Mouse (Mus musculus) stomach, embryonic 16.5 days (tissue): ENCODE data around the gene Nmnat3. TPM values are rescaled to one million over a fixed set of nuclear protein-coding genes. Genes with fewer than 3 reads are reported as not detected.
"Not testable (repeated sequence)": the region's sequence is repeated elsewhere in the genome, so short reads cannot be mapped to it uniquely, and the experiment has no call there.

Source experiments
- ATAC-seq: fragments of 200-750 bp; cut with Nextera tagmentation; 2 replicates; pipeline ENCODE4 v1.8.0; 2017; ENCODE audit warnings: moderate number of reproducible peaks, moderate TSS enrichment; ENCODE audit not compliant: insufficient read depth, low FRiP score
- H3K27ac ChIP-seq: fragments of 300-500 bp; sonication (generic); 2 replicates; pipeline ENCODE4 v1.5.1; 2014; ENCODE audit warnings: low read length
- H3K27me3 ChIP-seq: fragments of 300-500 bp; sonication (generic); 2 replicates; pipeline ENCODE4 v1.6.1; 2014; ENCODE audit warnings: low read length, control low read depth, mixed read lengths; ENCODE audit not compliant: control insufficient read depth, insufficient read depth
- H3K36me3 ChIP-seq: fragments of 300-500 bp; sonication (generic); 2 replicates; pipeline ENCODE4 v1.6.1; 2014; ENCODE audit warnings: low read length; ENCODE audit not compliant: control insufficient read depth, insufficient read depth
- H3K4me1 ChIP-seq: fragments of 300-500 bp; sonication (generic); 2 replicates; pipeline ENCODE4 v1.6.1; 2014; ENCODE audit warnings: low read length, control low read depth, mixed read lengths; ENCODE audit not compliant: control insufficient read depth, insufficient read depth
- H3K4me2 ChIP-seq: fragments of 300-500 bp; sonication (generic); 2 replicates; pipeline ENCODE4 v1.6.1; 2014; ENCODE audit warnings: low read depth, low read length, mixed read lengths
- H3K4me3 ChIP-seq: fragments of 300-500 bp; sonication (generic); replicated peaks from 2 replicates; pipeline ENCODE4 v1.5.1; 2014; ENCODE audit warnings: mild to moderate bottlenecking, low read length
- H3K9ac ChIP-seq: fragments of 300-500 bp; sonication (generic); 2 replicates; pipeline ENCODE4 v1.6.1; 2014; ENCODE audit warnings: low read length
- H3K9me3 ChIP-seq: fragments of 300-500 bp; sonication (generic); replicated peaks from 2 replicates; pipeline ENCODE4 v1.6.1; 2016; ENCODE audit warnings: low read length, control low read depth; ENCODE audit not compliant: control insufficient read depth
- WGBS: fragments of 180-500 bp; shearing (Covaris S2); extraction: QIAGEN DNeasy Blood & Tissue Kit; methylation state at CpG from one replicate; pipeline ENCODE4 v1.1.7; 2014; 5-methylcytosine and 5-hydroxymethylcytosine counted together
- polyA plus RNA-seq: library from polyadenylated mRNA; unstranded; fragments of >200 nt; fragmentation: Nextera tagmentation; extraction: Ambion mirVana; gene quantifications from 2 replicates; pipeline ENCODE4 v1.2.1, GENCODE M21; 2015

Nmnat3 gene
- 9.6 and 10.2 TPM in 2 replicates for polyA plus RNA-seq

DNA sequence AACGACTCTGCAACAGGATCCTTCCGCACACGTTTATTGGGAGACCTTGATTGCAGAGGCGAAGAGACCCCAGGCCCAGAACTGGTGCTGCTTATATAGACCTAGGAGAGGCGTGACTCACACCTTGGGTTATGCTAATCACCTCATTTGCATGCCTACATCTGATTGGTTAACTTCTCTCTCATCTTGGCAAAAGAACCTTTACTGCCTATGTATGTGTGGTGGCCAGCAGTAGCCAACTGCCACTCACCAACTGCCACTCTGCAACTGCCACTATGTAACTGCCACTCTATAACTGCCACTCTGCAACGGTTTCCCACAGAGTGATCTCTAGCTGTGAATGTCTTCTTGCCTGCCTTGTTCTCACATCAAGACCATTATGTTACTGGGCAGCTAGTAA, at the start of gene Nmnat3:
TSS of gene Nmnat3 (plus strand) at position 301 of the 400 bp plus-strand sequence.
- not testable (repeated sequence) for H3K4me1 ChIP-seq, H3K9ac ChIP-seq, H3K36me3 ChIP-seq, H3K4me2 ChIP-seq, H3K27ac ChIP-seq, H3K27me3 ChIP-seq, ATAC-seq, H3K4me3 ChIP-seq, H3K9me3 ChIP-seq
- 71% methylated on average over 6 of the region's 6 CpGs for WGBS

DNA sequence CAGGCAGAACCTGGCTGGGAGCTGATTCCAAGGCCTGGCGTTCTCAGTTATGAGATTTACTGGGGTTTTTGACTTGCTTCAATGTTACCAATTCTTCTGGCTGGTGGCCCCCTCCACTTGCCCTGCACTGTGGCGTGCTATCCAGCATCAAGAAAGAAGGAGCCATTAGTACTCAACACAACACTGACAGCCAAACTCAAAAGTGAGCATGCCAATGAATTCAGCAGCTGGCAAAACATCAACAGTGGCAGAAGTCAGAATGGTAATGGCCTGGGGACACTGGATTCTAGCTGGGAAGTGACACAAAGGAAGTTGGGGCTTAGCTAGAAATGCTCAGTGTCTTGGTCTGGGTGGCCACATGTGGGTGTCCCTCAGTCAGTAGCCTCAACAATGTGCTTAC, 43.8 kb upstream of the Nmnat3 start:
- ATAC-seq: no peak
- no peaks in the 10 kb centered on the region for H3K36me3 ChIP-seq
- 92% methylated on average over 2 of the region's 2 CpGs for WGBS
- no peak overlapping the region for H3K27ac ChIP-seq
- no peak overlapping the region for H3K4me3 ChIP-seq
- H3K27me3 ChIP-seq: no peaks in the 10 kb centered on the region
- no peaks in the 10 kb centered on the region for H3K9me3 ChIP-seq
- H3K4me1 ChIP-seq: no peaks in the 10 kb centered on the region
- no peak overlapping the region for H3K9ac ChIP-seq
- H3K4me2 ChIP-seq: no peak overlapping the region

- Histone ChIP-seq H3K27ac (no peak overlapping the region), H3K9ac (no peak overlapping the region), H3K4me1 (no peaks in the 10 kb centered on the region), H3K9me3 (no peaks in the 10 kb centered on the region), H3K4me3 (no peak overlapping the region), H3K36me3 (no peaks in the 10 kb centered on the region), H3K4me2 (no peak overlapping the region), H3K27me3 (no peaks in the 10 kb centered on the region)
- WGBS: 45% methylated on average over 2 of the region's 2 CpGs
- ATAC-seq: no peak
Measured at GRCm38 (mm10) chr9:98244223-98244622, 43.0 kb upstream of the Nmnat3 start.

- Histone ChIP-seq H3K4me1 (no peaks in the 10 kb centered on the region), H3K4me2 (no peak overlapping the region), H3K27me3 (no peaks in the 10 kb centered on the region), H3K4me3 (no peak overlapping the region), H3K27ac (no peak overlapping the region), H3K36me3 (no peaks in the 10 kb centered on the region), H3K9ac (no peak overlapping the region), H3K9me3 (no peaks in the 10 kb centered on the region)
- ATAC-seq: no peak
- 70% methylated on average over 2 of the region's 2 CpGs for WGBS
Measured at GRCm38 (mm10) chr9:98245226-98245625, 42.0 kb upstream of the Nmnat3 start.

DNA sequence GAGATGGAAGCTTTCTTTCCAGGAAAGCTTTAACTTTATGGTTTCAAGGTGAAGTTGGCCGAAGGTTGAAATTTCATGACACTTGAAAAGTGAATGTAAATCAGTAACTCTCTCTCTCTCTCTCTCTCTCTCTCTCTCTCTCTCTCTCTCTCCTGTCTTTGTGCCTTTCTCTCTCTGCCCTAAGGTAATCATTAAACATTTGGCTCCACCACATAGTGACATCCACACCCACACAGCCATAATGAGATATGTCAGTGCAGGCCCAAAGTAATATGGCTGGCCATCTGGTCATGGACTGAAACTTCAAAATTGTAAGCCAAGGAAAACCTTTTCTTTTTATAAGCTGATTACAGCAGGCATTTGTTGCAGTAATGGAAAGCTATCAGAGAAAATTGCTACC, 40.9 kb upstream of the Nmnat3 start:
- Histone ChIP-seq H3K4me2 (no peak overlapping the region), H3K27ac (no peak overlapping the region), H3K27me3 (no peaks in the 10 kb centered on the region), H3K4me3 (no peak overlapping the region), H3K9me3 (no peaks in the 10 kb centered on the region), H3K36me3 (no peaks in the 10 kb centered on the region), H3K9ac (no peak overlapping the region), H3K4me1 (no peaks in the 10 kb centered on the region)
- ATAC-seq: no peak
- 76% methylated on average over 1 of the region's 1 CpGs for WGBS

DNA sequence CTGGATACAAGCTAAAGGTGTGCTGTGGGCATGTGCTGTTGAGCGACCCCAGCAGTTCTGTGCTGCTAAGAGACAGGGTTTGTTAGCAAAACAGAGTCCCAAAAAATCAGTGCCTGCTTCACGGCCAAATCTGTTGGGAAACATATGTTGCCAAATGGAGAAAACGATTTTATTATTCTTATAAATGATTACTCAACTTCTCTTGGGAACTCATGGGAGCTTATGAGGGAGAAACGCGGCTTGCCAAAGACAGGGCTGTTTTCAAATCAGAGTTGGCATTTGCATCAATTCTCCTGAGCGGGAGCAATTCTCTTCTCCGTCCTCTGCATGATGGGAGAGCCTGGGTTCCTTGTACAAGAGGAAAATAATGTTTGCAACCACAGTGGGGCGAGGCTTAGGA, 27.0 kb upstream of the Nmnat3 start:
- Histone ChIP-seq H3K27ac (no peak overlapping the region), H3K27me3 (no peaks in the 10 kb centered on the region), H3K4me3 (no peak overlapping the region), H3K4me1 (no peaks in the 10 kb centered on the region), H3K36me3 (no peaks in the 10 kb centered on the region), H3K9me3 (no peaks in the 10 kb centered on the region), H3K4me2 (no peak overlapping the region), H3K9ac (no peak overlapping the region)
- no peak for ATAC-seq
- WGBS: 81% methylated on average over 8 of the region's 8 CpGs

DNA sequence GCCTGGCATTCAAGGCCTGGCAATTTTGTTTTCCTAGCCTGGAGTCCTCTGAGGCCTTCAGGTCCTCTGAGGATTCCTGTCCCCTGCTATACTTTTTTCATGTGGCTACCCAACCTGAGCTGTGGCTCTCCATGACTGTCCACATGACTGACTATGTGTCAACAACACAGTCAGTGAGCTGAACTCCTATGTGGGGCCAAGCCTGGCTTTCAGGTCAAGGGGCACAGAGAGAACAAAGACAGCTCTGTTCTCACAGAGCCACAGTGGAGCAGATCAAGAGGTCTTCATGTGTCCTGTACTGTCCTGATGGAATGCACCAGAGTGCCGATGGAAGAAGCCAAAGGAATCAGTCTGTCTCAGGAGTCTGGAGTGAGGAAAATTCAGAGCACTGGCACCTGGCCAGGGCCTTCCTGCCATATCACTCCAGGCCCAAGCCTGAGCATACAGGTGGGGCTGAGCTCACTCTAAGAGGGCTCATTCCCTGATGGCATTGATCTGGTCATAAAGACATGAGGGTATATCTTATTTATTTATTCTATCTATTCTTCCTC, 25.7 kb upstream of the Nmnat3 start:
- WGBS: 21% methylated on average over 1 of the region's 1 CpGs
- H3K27me3 ChIP-seq: no peaks in the 10 kb centered on the region
- no peak overlapping the region for H3K27ac ChIP-seq
- no peaks in the 10 kb centered on the region for H3K36me3 ChIP-seq
- H3K4me1 ChIP-seq: no peaks in the 10 kb centered on the region
- no peak overlapping the region for H3K9ac ChIP-seq
- H3K9me3 ChIP-seq: no peaks in the 10 kb centered on the region
- no peak overlapping the region for H3K4me3 ChIP-seq
- ATAC-seq: no peak
- no peak overlapping the region for H3K4me2 ChIP-seq

GRCm38 (mm10) chr9:98264916-98265315, 22.3 kb upstream of the Nmnat3 start:
- H3K4me1 ChIP-seq: no peaks in the 10 kb centered on the region
- H3K27me3 ChIP-seq: no peaks in the 10 kb centered on the region
- H3K4me3 ChIP-seq: no peak overlapping the region
- H3K4me2 ChIP-seq: no peak overlapping the region
- no peak for ATAC-seq
- H3K9me3 ChIP-seq: no peaks in the 10 kb centered on the region
- 56% methylated on average over 5 of the region's 5 CpGs for WGBS
- H3K9ac ChIP-seq: no peak overlapping the region
- H3K27ac ChIP-seq: no peak overlapping the region
- H3K36me3 ChIP-seq: no peaks in the 10 kb centered on the region

DNA sequence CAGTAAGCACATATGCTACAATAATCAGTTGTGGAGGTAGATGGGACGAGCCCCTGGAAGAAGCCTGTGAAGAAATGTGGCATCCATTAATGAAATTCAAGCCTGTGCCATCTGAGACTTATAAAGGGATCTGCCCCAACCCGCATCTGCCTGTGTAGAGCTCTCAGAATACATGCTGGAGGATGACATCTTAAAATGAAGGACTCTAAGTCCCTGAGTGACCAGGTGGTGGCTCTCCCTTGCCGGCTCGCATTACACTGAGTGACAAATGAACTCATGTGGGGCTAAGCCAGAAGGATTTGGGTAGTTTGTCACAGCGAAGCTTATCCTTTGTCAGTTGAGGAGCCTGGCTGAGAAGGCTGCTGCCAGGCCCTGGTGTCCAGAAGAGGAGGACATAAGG, 14.5 kb upstream of the Nmnat3 start:
- H3K9ac ChIP-seq: no peak overlapping the region

DNA sequence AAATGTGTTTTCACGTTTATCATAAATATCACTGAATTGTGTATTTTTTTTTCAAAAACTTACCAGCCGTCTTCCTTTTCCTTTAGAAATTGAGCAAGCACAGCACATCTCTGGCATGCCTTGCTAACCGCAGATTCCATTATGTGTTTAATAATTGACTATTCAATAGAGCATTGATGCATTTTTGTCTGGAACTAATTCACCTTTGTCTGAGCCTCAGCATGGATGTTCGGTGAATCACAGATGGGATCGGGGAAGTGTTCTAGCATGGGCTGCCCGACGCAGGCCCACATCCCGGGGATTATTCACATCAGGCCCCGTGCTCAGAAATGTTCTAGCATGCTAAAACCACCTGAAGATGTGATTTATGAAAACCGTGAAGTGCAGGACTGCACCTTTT, 12.2 kb upstream of the Nmnat3 start:
- 70% methylated on average over 10 of the region's 10 CpGs for WGBS
- no peak overlapping the region for H3K9ac ChIP-seq
- no peak for ATAC-seq

More for the DNA sequence above, 14.5 kb upstream of the Nmnat3 start:
- WGBS: 50% methylated on average over 5 of the region's 5 CpGs
- H3K4me1 ChIP-seq: no peaks in the 10 kb centered on the region
- H3K4me3 ChIP-seq: no peak overlapping the region
- H3K36me3 ChIP-seq: no peaks in the 10 kb centered on the region
- no peak for ATAC-seq
- H3K4me2 ChIP-seq: no peak overlapping the region
- no peak overlapping the region for H3K27ac ChIP-seq
- no peaks in the 10 kb centered on the region for H3K9me3 ChIP-seq
- no peaks in the 10 kb centered on the region for H3K27me3 ChIP-seq

More for the DNA sequence above, 12.2 kb upstream of the Nmnat3 start:
- no peaks in the 10 kb centered on the region for H3K36me3 ChIP-seq
- H3K27ac ChIP-seq: no peak overlapping the region
- no peaks in the 10 kb centered on the region for H3K4me1 ChIP-seq
- no peaks in the 10 kb centered on the region for H3K9me3 ChIP-seq
- no peaks in the 10 kb centered on the region for H3K27me3 ChIP-seq
- no peak overlapping the region for H3K4me2 ChIP-seq
- no peak overlapping the region for H3K4me3 ChIP-seq
